Mouse (Mus musculus) kidney, postnatal 0 days (tissue): Measurements from ENCODE around the gene Catsper1. TPM values are rescaled to one million over a fixed set of nuclear protein-coding genes. Genes with fewer than 3 reads are reported as not detected.

Experiments used
- ATAC-seq: fragments of 200-750 bp; cut with Nextera tagmentation; replicated peaks from 2 replicates; pipeline ENCODE4 v1.8.0; 2017; ENCODE audit warnings: low read depth, moderate number of reproducible peaks, moderate TSS enrichment, moderate library complexity; ENCODE audit not compliant: low FRiP score
- DNase-seq: peaks from one replicate; pipeline ENCODE4 v3.0.0-alpha.2; 2016; ENCODE audit warnings: low spot score
- H3K27ac ChIP-seq: fragments of 300-500 bp; sonication (generic); 2 replicates; pipeline ENCODE4 v1.5.1; 2014; ENCODE audit warnings: mild to moderate bottlenecking
- H3K27me3 ChIP-seq: fragments of 300-500 bp; sonication (generic); 2 replicates; pipeline ENCODE4 v1.6.1; 2014; ENCODE audit warnings: low read length, mixed read lengths; ENCODE audit not compliant: insufficient read depth
- H3K36me3 ChIP-seq: fragments of 300-500 bp; sonication (generic); 2 replicates; pipeline ENCODE4 v1.6.1; 2014; ENCODE audit warnings: low read length, mixed read lengths; ENCODE audit not compliant: insufficient read depth
- H3K4me1 ChIP-seq: fragments of 300-500 bp; sonication (generic); replicated peaks from 2 replicates; pipeline ENCODE4 v1.6.1; 2014; ENCODE audit warnings: antibody characterized with exemption, low read length, mixed read lengths; ENCODE audit not compliant: insufficient read depth
- H3K4me2 ChIP-seq: fragments of 300-500 bp; sonication (generic); 2 replicates; pipeline ENCODE4 v1.6.1; 2014; ENCODE audit warnings: mild to moderate bottlenecking, low read length, moderate library complexity, mixed read lengths
- H3K4me3 ChIP-seq: fragments of 300-500 bp; sonication (generic); replicated peaks from 2 replicates; pipeline ENCODE4 v1.5.1; 2014; ENCODE audit warnings: low read depth, low read length
- H3K9ac ChIP-seq: fragments of 300-500 bp; sonication (generic); 2 replicates; pipeline ENCODE4 v1.6.1; 2014; ENCODE audit warnings: low read depth, low read length
- H3K9me3 ChIP-seq: fragments of 300-500 bp; sonication (generic); replicated peaks from 2 replicates; pipeline ENCODE4 v1.6.1; 2016; ENCODE audit warnings: low read length, inconsistent platforms, mixed read lengths
- CTCF ChIP-seq: IDR thresholded peaks from 2 replicates; pipeline ENCODE4 v1.5.1; 2016; ENCODE audit warnings: antibody characterized with exemption, low read depth, mild to moderate bottlenecking, moderate library complexity
- WGBS: fragments of 180-500 bp; shearing (Covaris S2); extraction: QIAGEN DNeasy Blood & Tissue Kit; methylation state at CpG from one replicate; pipeline ENCODE4 v1.1.7; 2014; 5-methylcytosine and 5-hydroxymethylcytosine counted together
- polyA plus RNA-seq: library from polyadenylated mRNA; unstranded; fragments of >200 nt; fragmentation: Nextera tagmentation; extraction: Ambion mirVana; gene quantifications from 2 replicates; pipeline ENCODE4 v1.2.1, GENCODE M21; 2015

The Catsper1 gene
- polyA plus RNA-seq, 1 experiment from 2014 or later = not detected

- Histone ChIP-seq H3K4me3 (peak within 1 kb of the TSS; percentile 94), H3K4me1 (peaks cover 7% of the 10 kb centered on the region; the same call in 1 of the 2 replicates), H3K27me3 (no peaks in the 10 kb centered on the region), H3K4me2 (peak within 1 kb of the TSS; percentile 62), H3K9me3 (no peaks in the 10 kb centered on the region), H3K36me3 (peaks cover 20% of the 10 kb centered on the region), H3K9ac (peak within 1 kb of the TSS; percentile 98), H3K27ac (peak within 1 kb of the TSS; percentile 90)
- WGBS = 2% methylated on average over 43 of the region's 43 CpGs
- DNase-seq (peak; percentile 99), ATAC-seq (peak; percentile 94)
- no peak for TF ChIP-seq CTCF
These were observed 53.2 kb downstream of the Catsper1 start, which contains the start of gene Sart1 for GRCm38 (mm10) chr19:5388588-5389242. TSS of gene Sart1 (minus strand) at chr19:5388703.

- TF ChIP-seq CTCF = no peak
- no peak for ATAC-seq
- peak overlapping the region; percentile 98 for H3K9ac ChIP-seq
These were observed 54.1 kb downstream of the Catsper1 start for GRCm38 (mm10) chr19:5389647-5390046.

GRCm38 (mm10) chr19:5390416-5390815 is 54.9 kb downstream of the Catsper1 start:
- no peak for TF ChIP-seq CTCF
- ATAC-seq = no peak

More at GRCm38 (mm10) chr19:5389647-5390046, 54.1 kb downstream of the Catsper1 start:
- H3K27ac ChIP-seq = peak overlapping the region; percentile 90
- H3K4me2 ChIP-seq = peak overlapping the region; percentile 62
- H3K4me1 ChIP-seq = peaks cover 7% of the 10 kb centered on the region; the same call in 1 of the 2 replicates
- peak overlapping the region; percentile 94 for H3K4me3 ChIP-seq
- DNase-seq = peak; percentile 69
- peaks cover 10% of the 10 kb centered on the region; the same call in 1 of the 2 replicates for H3K36me3 ChIP-seq
- H3K9me3 ChIP-seq = no peaks in the 10 kb centered on the region
- no peaks in the 10 kb centered on the region for H3K27me3 ChIP-seq
- WGBS = 9% methylated on average over 12 of the region's 12 CpGs

GRCm38 (mm10) chr19:5392892-5393291 is 57.4 kb downstream of the Catsper1 start:
- no peak overlapping the region for H3K9ac ChIP-seq
- TF ChIP-seq CTCF = no peak
- peaks cover 3% of the 10 kb centered on the region; the same call in 1 of the 2 replicates for H3K4me1 ChIP-seq
- ATAC-seq (no peak), DNase-seq (no peak)
- no peaks in the 10 kb centered on the region for H3K9me3 ChIP-seq
- H3K27me3 ChIP-seq = no peaks in the 10 kb centered on the region
- WGBS = 61% methylated on average over 4 of the region's 4 CpGs
- no peak overlapping the region for H3K27ac ChIP-seq
- no peak overlapping the region for H3K4me2 ChIP-seq
- no peaks in the 10 kb centered on the region for H3K36me3 ChIP-seq
- H3K4me3 ChIP-seq = no peak overlapping the region

More at GRCm38 (mm10) chr19:5390416-5390815, 54.9 kb downstream of the Catsper1 start:
- Histone ChIP-seq H3K9ac (peak overlapping the region; percentile 98), H3K4me1 (peaks cover 7% of the 10 kb centered on the region; the same call in 1 of the 2 replicates), H3K9me3 (no peaks in the 10 kb centered on the region), H3K4me3 (peak overlapping the region; percentile 94; the same call in 1 of the 2 replicates), H3K36me3 (0 out of 2 replicates have a peak, but pooled peaks cover 4% of the 10 kb centered on the region), H3K27me3 (no peaks in the 10 kb centered on the region), H3K27ac (peak overlapping the region; percentile 90), H3K4me2 (peak overlapping the region; percentile 62)
- DNase-seq = no peak
- 55% methylated on average over 8 of the region's 8 CpGs for WGBS

Other genes with a start within 250 kb of the Catsper1 start
- gene Yif1a, start 247.2 kb upstream of the Catsper1 start, polyA plus RNA-seq = 129 and 132 TPM in 2 replicates
- 4.2 and 4.7 TPM in 2 replicates for gene Cnih2, start 237.2 kb upstream of the Catsper1 start, polyA plus RNA-seq
- gene Rab1b, start 228.7 kb upstream of the Catsper1 start, polyA plus RNA-seq = 270 and 284 TPM in 2 replicates
- gene Klc2, start 217.2 kb upstream of the Catsper1 start, polyA plus RNA-seq = 18.1 and 20.2 TPM in 2 replicates
- gene Pacs1, start 62.6 kb upstream of the Catsper1 start, polyA plus RNA-seq = 14.2 and 14.8 TPM in 2 replicates
- gene Sf3b2, start 40.3 kb upstream of the Catsper1 start, polyA plus RNA-seq = 239 and 274 TPM in 2 replicates
- 2.2 and 2.7 TPM in 2 replicates for gene Gal3st3, start 37.4 kb upstream of the Catsper1 start, polyA plus RNA-seq
- gene Cst6, start 13.8 kb downstream of the Catsper1 start, polyA plus RNA-seq = 0.29 and 1.5 TPM in 2 replicates
- 30.8 and 34.0 TPM in 2 replicates for gene Eif1ad, start 31.0 kb downstream of the Catsper1 start, polyA plus RNA-seq
- gene Banf1, start 31.4 kb downstream of the Catsper1 start, polyA plus RNA-seq = 344 and 363 TPM in 2 replicates
- gene Sart1, start 53.0 kb downstream of the Catsper1 start, polyA plus RNA-seq = 56.1 and 57.8 TPM in 2 replicates
- gene Tsga10ip, start 66.8 kb downstream of the Catsper1 start, polyA plus RNA-seq = 0.31 and 0.39 TPM in 2 replicates
- 237 and 246 TPM in 2 replicates for gene Drap1, start 89.2 kb downstream of the Catsper1 start, polyA plus RNA-seq
- 55.7 and 55.8 TPM in 2 replicates for gene AI837181, start 89.4 kb downstream of the Catsper1 start, polyA plus RNA-seq
- gene Fosl1, start 111.8 kb downstream of the Catsper1 start, polyA plus RNA-seq = 0.32 TPM in 1 of 2 replicates, not detected in the other
- gene Ccdc85b, start 122.2 kb downstream of the Catsper1 start, polyA plus RNA-seq = 12.2 and 15.6 TPM in 2 replicates
- 141 and 150 TPM in 2 replicates for gene Fibp, start 124.9 kb downstream of the Catsper1 start, polyA plus RNA-seq
- 0.79 and 1.2 TPM in 2 replicates for gene Ctsw, start 132.8 kb downstream of the Catsper1 start, polyA plus RNA-seq
- 126 and 140 TPM in 2 replicates for gene Efemp2, start 138.2 kb downstream of the Catsper1 start, polyA plus RNA-seq
- 31.3 and 31.8 TPM in 2 replicates for gene Mus81, start 152.7 kb downstream of the Catsper1 start, polyA plus RNA-seq
- 2,170 and 2,281 TPM in 2 replicates for gene Cfl1, start 154.7 kb downstream of the Catsper1 start, polyA plus RNA-seq
- gene 1700020D05Rik, start 168.0 kb downstream of the Catsper1 start, polyA plus RNA-seq = 0.13 TPM in 1 of 2 replicates, not detected in the other
- gene Snx32, start 174.8 kb downstream of the Catsper1 start, polyA plus RNA-seq = 7.6 and 8.0 TPM in 2 replicates
- 12.3 and 13.7 TPM in 2 replicates for gene Ovol1, start 224.9 kb downstream of the Catsper1 start, polyA plus RNA-seq
- gene Ap5b1, start 232.3 kb downstream of the Catsper1 start, polyA plus RNA-seq = 7.1 and 7.2 TPM in 2 replicates